Mouse (Mus musculus) ES-E14 (cell line): ENCODE measurements around the gene Urad. TPM values are rescaled to one million over a fixed set of nuclear protein-coding genes. Genes with fewer than 3 reads are reported as not detected.

Experiments
- DNase-seq: peaks from one replicate; pipeline ENCODE4 v3.0.0-alpha.2; 2013; ENCODE audit warnings: low read depth, low spot score
- H3K27ac ChIP-seq: 2 replicates; pipeline ENCODE4 v1.5.1; 2012; ENCODE audit warnings: low read depth, mild to moderate bottlenecking, low read length, moderate library complexity, mixed read lengths; ENCODE audit not compliant: poor library complexity, insufficient read depth, severe bottlenecking
- H3K36me3 ChIP-seq: 2 replicates; pipeline ENCODE4 v1.6.1; 2012; ENCODE audit warnings: mild to moderate bottlenecking, low read length, moderate library complexity, mixed read lengths; ENCODE audit not compliant: control insufficient read depth, poor library complexity, insufficient read depth, severe bottlenecking
- H3K4me1 ChIP-seq, 2 experiments: fragments of 150-350 bp in 1 of 2; sonication (generic) in 1 of 2; 2 replicates each; pipeline ENCODE4 v1.6.1; 2012; ENCODE audit warnings: low read length in 2 of 2, mild to moderate bottlenecking in 1 of 2, mixed read lengths in 1 of 2; ENCODE audit not compliant: control insufficient read depth in 2 of 2, insufficient read depth in 2 of 2, poor library complexity in 1 of 2
- H3K4me3 ChIP-seq, 2 experiments: fragments of 150-350 bp in 1 of 2; sonication (generic) in 1 of 2; 2 replicates each; pipeline ENCODE4 v1.5.1; 2012; ENCODE audit warnings: low read length in 2 of 2, low read depth in 1 of 2, mild to moderate bottlenecking in 1 of 2, mixed read lengths in 1 of 2; ENCODE audit not compliant: insufficient read depth in 1 of 2, poor library complexity in 1 of 2, severe bottlenecking in 1 of 2
- H3K9ac ChIP-seq: 2 replicates; pipeline ENCODE4 v1.6.1; 2012; ENCODE audit warnings: low read depth, mild to moderate bottlenecking, low read length, mixed read lengths; ENCODE audit not compliant: poor library complexity, insufficient read depth, severe bottlenecking
- H3K9me3 ChIP-seq: fragments of 150-350 bp; sonication (generic); 2 replicates; pipeline ENCODE4 v1.6.1; 2012; ENCODE audit warnings: low read depth, mild to moderate bottlenecking, low read length; ENCODE audit not compliant: control insufficient read depth, insufficient read depth
- CHD2 ChIP-seq: IDR thresholded peaks from 2 replicates; pipeline ENCODE4 v1.6.1; 2014; ENCODE audit warnings: mild to moderate bottlenecking, low read depth, low read length, inconsistent platforms
- HCFC1 ChIP-seq: IDR thresholded peaks from 2 replicates; pipeline ENCODE4 v1.6.1; 2012; ENCODE audit warnings: low read length, inconsistent platforms, borderline replicate concordance; ENCODE audit not compliant: insufficient read depth
- MAFK ChIP-seq: IDR thresholded peaks from 2 replicates; pipeline ENCODE4 v1.6.1; 2014; ENCODE audit warnings: mild to moderate bottlenecking, low read depth, low read length, inconsistent platforms; ENCODE audit not compliant: insufficient read depth
- ZC3H11A ChIP-seq: IDR thresholded peaks from 2 replicates; pipeline ENCODE4 v1.6.1; 2012; ENCODE audit warnings: low read depth, mild to moderate bottlenecking, inconsistent platforms, low read length, borderline replicate concordance
- ZNF384 ChIP-seq: IDR thresholded peaks from 2 replicates; pipeline ENCODE4 v1.6.1; 2012; ENCODE audit warnings: low read depth, low read length, inconsistent platforms
- in situ Hi-C, 2 experiments: fragments of 600-800 bp; cut with MboI; formaldehyde crosslinking; loops; one replicate each; pipeline ENCODE4 v1.15.1; 2025; ENCODE audit warnings: low sequenced_read_pairs in 2 of 2, inconsistent platforms in 1 of 2; ENCODE audit not compliant: unreplicated experiment in 2 of 2
- total RNA-seq: library from RNA; depleted of rRNA; stranded (reverse); fragments of 300-350 nt; gene quantifications from 2 replicates; pipeline ENCODE4 v1.2.3, GENCODE M21; 2012

Urad gene
- total RNA-seq, 1 experiment = not detected

DNA sequence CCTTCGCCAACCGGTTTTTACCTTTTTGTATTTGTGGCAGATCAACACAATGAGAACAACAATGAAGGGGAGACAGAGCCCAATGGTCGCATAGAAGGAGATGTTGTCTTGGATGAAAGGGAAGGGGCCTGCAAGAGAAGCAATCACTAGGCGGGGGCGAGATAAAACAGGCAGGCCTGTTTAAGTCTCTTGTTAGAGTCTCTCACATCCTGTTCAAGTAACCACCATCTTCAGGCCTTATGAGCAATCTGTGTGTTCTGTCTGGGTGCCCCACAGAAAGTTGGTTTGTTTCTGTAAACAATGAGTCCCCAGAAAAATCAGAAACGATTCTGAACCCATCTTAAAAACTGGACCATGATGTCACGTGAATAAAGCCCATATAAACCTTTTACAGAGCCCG is 32.7 kb upstream of the Urad start:
- in situ Hi-C loops = no loop called here

DNA sequence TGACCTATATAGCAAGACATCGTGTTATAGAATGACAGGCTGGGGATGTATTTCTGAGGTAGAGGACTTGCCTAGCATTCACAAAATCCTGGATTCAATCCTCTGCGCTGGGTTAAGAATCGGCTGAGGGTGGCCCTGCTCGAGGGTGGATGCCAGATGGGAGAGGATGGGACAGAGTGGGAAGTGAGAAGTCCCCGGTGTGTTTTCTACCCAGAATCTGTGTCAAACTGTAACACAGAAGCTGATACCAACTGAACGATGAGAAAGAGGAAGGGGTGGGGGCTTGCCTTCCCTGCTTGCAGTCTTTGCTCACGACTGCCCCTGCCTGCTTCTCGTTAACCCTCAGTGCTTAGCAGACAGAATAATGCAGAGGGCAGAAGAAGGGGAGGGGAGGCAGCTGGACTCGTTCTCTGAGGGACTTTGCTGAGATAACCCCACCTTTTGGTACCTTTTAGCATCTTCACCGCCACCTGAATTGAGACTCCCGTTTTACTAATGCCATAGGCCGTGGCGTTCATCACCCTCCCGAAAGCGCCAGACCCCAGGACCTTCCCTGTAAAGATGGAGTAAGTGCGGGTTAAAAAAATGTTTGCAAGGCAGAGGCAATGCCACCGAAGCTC is 32.0 kb upstream of the Urad start:
- H3K36me3 ChIP-seq = no peaks in the 10 kb centered on the region
- no peak overlapping the region for H3K4me3 ChIP-seq
- in situ Hi-C loops = no loop called here
- no peaks in the 10 kb centered on the region for H3K9me3 ChIP-seq
- DNase-seq = no peak
- no peak for TF ChIP-seq HCFC1
- no peak for TF ChIP-seq MAFK
- TF ChIP-seq ZC3H11A = no peak
- TF ChIP-seq CHD2 = no peak
- no peak for TF ChIP-seq ZNF384
- peaks cover 0 to 4% of the 10 kb centered on the region in 2 experiments; a peak in 2 of 4 replicates for H3K4me1 ChIP-seq
- H3K27ac ChIP-seq = no peak overlapping the region
- no peak overlapping the region for H3K9ac ChIP-seq

More for the DNA sequence above, 32.7 kb upstream of the Urad start:
- no peaks in the 10 kb centered on the region for H3K36me3 ChIP-seq
- no peak for DNase-seq
- no peak for TF ChIP-seq CHD2
- no peak for TF ChIP-seq ZNF384
- TF ChIP-seq HCFC1 = no peak
- TF ChIP-seq ZC3H11A = no peak
- no peak for TF ChIP-seq MAFK
- no peak overlapping the region for H3K27ac ChIP-seq
- H3K4me3 ChIP-seq = no peak overlapping the region
- no peaks in the 10 kb centered on the region for H3K9me3 ChIP-seq
- no peak overlapping the region for H3K9ac ChIP-seq
- peaks cover 0 to 4% of the 10 kb centered on the region in 2 experiments; a peak in 2 of 4 replicates for H3K4me1 ChIP-seq

DNA sequence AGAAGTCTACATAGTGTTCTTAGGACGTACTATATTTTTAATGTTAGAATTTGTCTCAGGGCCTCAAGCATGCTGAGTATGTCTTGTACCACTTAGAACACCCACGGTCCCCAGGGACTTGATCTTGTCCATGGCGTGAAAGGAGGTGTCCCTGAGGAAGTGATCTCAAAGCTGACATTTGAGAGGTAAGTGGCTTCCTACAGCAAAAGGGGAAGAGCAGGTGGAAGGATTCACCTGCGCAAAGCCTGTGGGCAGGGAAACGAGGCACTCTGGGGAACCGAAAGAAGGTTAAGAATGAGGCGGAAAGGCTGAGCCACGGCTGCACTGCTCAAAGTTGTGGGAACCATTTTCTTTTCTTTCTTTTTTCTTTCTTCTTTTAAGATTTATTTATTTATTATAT is 29.7 kb upstream of the Urad start:
- H3K4me3 ChIP-seq = no peak overlapping the region
- H3K27ac ChIP-seq = no peak overlapping the region
- H3K36me3 ChIP-seq = no peaks in the 10 kb centered on the region
- in situ Hi-C loops = no loop called here
- no peak for DNase-seq
- no peak for TF ChIP-seq CHD2
- no peak for TF ChIP-seq ZNF384
- TF ChIP-seq ZC3H11A = no peak
- TF ChIP-seq MAFK = no peak
- TF ChIP-seq HCFC1 = no peak
- H3K4me1 ChIP-seq = peaks cover 0 to 4% of the 10 kb centered on the region in 2 experiments; a peak in 1 of 4 replicates
- no peaks in the 10 kb centered on the region for H3K9me3 ChIP-seq
- no peak overlapping the region for H3K9ac ChIP-seq

DNA sequence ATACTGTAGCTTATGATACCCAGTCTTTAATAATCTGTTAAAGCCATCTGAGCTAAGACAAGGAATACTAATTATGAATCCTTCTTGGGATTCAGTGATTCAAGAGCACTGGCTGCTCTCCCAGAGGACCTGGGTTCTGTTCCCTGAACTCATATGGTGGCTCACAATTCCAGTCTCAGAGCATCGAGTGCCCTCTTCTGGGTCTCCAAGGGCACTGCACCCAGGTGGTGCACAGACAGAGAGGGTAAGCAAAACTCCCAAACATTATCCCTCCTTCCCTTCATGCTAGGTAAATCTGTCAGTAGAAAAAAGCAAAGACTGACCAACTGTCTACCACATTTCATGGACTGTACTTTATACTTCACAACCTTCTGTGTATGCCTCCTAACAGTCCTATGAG is 23.7 kb upstream of the Urad start:
- no peak for TF ChIP-seq ZNF384
- TF ChIP-seq CHD2 = no peak
- TF ChIP-seq ZC3H11A = no peak
- no peak for TF ChIP-seq HCFC1
- TF ChIP-seq MAFK = no peak
- H3K27ac ChIP-seq = no peak overlapping the region
- no peak overlapping the region for H3K4me3 ChIP-seq
- H3K9ac ChIP-seq = no peak overlapping the region
- no peaks in the 10 kb centered on the region for H3K9me3 ChIP-seq
- no peaks in the 10 kb centered on the region for H3K36me3 ChIP-seq
- in situ Hi-C loops = no loop called here
- DNase-seq = no peak
- H3K4me1 ChIP-seq = no peaks in the 10 kb centered on the region

DNA sequence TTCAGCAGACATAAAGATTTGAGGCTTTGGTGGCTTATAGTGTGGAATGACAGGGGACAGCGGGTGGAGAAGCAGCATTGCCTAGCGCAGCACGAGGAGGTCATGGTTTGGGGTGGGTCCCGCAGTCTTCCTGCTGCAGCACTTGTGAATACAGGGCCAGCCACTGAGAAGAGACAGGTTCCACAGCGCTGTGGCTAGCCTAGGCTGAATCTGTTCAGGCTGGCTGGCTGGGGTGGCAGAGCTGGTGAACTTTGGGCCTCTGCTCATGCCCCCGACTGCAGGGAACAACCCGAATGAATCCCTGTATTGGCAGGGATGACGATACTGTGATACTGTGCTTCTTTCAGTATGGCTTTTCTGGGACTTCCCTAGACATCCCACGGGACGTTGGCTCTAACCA is 21.7 kb upstream of the Urad start:
- no peak for TF ChIP-seq HCFC1
- TF ChIP-seq MAFK = no peak
- no peak for TF ChIP-seq CHD2
- TF ChIP-seq ZC3H11A = no peak
- TF ChIP-seq ZNF384 = no peak
- Histone ChIP-seq H3K4me3 (no peak overlapping the region), H3K9me3 (no peaks in the 10 kb centered on the region), H3K27ac (no peak overlapping the region), H3K4me1 (peaks cover 0 to 3% of the 10 kb centered on the region in 2 experiments; a peak in 1 of 4 replicates), H3K9ac (no peak overlapping the region), H3K36me3 (no peaks in the 10 kb centered on the region)
- DNase-seq = no peak
- in situ Hi-C loops = no loop called here
